9 mouse cellular contexts compared by ENCODE assay signal in the genomic region with DNA sequence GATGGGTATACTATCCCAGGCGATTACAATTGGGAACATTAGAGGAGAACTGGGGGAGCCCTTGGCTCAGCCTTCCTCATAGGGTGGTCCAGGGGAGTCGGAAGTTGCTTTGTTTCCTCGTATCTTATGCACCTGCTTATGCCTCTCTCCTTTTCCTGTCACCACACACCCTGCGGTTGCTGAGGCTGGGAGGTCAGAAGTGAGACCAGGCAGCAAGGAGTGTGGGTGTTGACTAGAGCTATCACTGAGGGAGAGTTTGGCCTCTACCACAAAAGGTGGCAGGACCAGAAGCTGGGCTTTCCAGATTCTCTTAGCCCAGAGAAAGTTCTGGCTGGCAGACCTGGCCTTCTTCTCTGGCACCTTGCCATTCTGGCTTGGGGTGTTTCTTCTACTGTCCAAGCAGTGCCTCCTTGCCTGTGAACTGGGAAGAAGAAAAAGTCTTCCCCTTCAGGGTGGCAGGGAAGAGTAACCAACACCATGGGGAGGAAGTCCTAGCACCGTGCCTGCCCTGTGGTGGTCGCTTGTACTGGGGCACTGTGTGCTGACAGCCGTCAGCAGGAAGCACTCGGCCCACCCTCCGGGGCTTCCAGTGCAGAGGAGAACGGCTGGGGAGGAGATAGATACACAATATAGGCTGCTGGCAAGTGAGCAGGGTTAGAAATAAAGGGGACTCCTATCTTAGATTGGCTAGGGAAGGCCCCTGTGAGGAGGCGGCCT. TPM values are rescaled to one million over a fixed set of nuclear protein-coding genes. Genes with fewer than 3 reads are reported as not detected.
A peak's percentile ranks its signal among the peaks of the same experiment; 100 is the strongest.
DNase-seq lines count a peak whose midpoint lies in the region; ATAC-seq and TF ChIP-seq lines count a peak whose summit lies in the region.
"Had no signal": no experiment of that assay in that cellular context is flagged by ENCODE, and none has a peak within 500 bp of the region (broad histone marks: within the 10 kb centered on the region; RNA-seq: fewer than 3 reads in every experiment).

No protein-coding gene starts in this region.

- H3K4me2 ChIP-seq in heart, embryonic 15.5 days = no peak overlapping the region
- H3K4me2 ChIP-seq in forebrain, embryonic 16.5 days (ENCODE audit: low read length) = no peak overlapping the region
- H3K4me2 ChIP-seq in hindbrain, embryonic 12.5 days (replicated peaks) = no peak overlapping the region
- H3K4me2 ChIP-seq: lung, embryonic 15.5 days had no signal

- H3K4me1 ChIP-seq in heart, embryonic 15.5 days (replicated peaks) = peaks cover 73% of the 10 kb centered on the region
- peaks cover 28% of the 10 kb centered on the region; the same call in 1 of the 2 replicates for H3K4me1 ChIP-seq in spleen, adult 2 months (ENCODE audit: control insufficient read depth, insufficient read depth, insufficient read length)
- no peaks in the 10 kb centered on the region for H3K4me1 ChIP-seq in forebrain, embryonic 16.5 days (replicated peaks; ENCODE audit: control insufficient read depth, insufficient read depth, low read length)
- peaks cover 3% of the 10 kb centered on the region; the same call in 1 of the 2 replicates for H3K4me1 ChIP-seq in hindbrain, embryonic 12.5 days

- TF ChIP-seq CTCF in spleen, adult 2 months (IDR thresholded peaks at IDR 0.05; ENCODE audit: extremely low read depth, insufficient read depth, insufficient read length, insufficient replicate concordance) = no peak

- no peak for TF ChIP-seq POLR2A in spleen, adult 2 months (IDR thresholded peaks at IDR 0.05; ENCODE audit: low read depth, low read length)

- no peak overlapping the region for H3K9ac ChIP-seq in heart, embryonic 15.5 days
- no peak overlapping the region for H3K9ac ChIP-seq in forebrain, embryonic 16.5 days (replicated peaks; ENCODE audit: low read depth, low read length)
- H3K9ac ChIP-seq in hindbrain, embryonic 12.5 days = no peak overlapping the region
- H3K9ac ChIP-seq: lung, embryonic 15.5 days had no signal

- peaks cover 18% of the 10 kb centered on the region for H3K36me3 ChIP-seq in heart, embryonic 15.5 days
- peaks cover 28% of the 10 kb centered on the region for H3K36me3 ChIP-seq in spleen, adult 2 months (ENCODE audit: control insufficient read depth, insufficient read depth, low read length)
- H3K36me3 ChIP-seq in forebrain, embryonic 16.5 days (ENCODE audit: control insufficient read depth, insufficient read depth) = 0 out of 2 replicates have a peak, but pooled peaks cover 2% of the 10 kb centered on the region
- H3K36me3 ChIP-seq in hindbrain, embryonic 12.5 days = peaks cover 34% of the 10 kb centered on the region

- no peak overlapping the region for H3K4me3 ChIP-seq in heart, embryonic 15.5 days
- no peak overlapping the region for H3K4me3 ChIP-seq in spleen, adult 2 months (ENCODE audit: extremely low read depth, insufficient read depth, insufficient read length)
- no peak overlapping the region for H3K4me3 ChIP-seq in forebrain, embryonic 16.5 days (replicated peaks; ENCODE audit: low read length)
- H3K4me3 ChIP-seq in hindbrain, embryonic 12.5 days = no peak overlapping the region
- H3K4me3 ChIP-seq: lung, embryonic 15.5 days had no signal

- H3K9me3 ChIP-seq in heart, embryonic 15.5 days (replicated peaks) = no peaks in the 10 kb centered on the region
- H3K9me3 ChIP-seq in forebrain, embryonic 16.5 days (ENCODE audit: control insufficient read depth, low read length) = no peaks in the 10 kb centered on the region
- H3K9me3 ChIP-seq in hindbrain, embryonic 12.5 days (replicated peaks) = no peaks in the 10 kb centered on the region
- H3K9me3 ChIP-seq: lung, embryonic 15.5 days had no signal

- peak overlapping the region; percentile 96; the same call in 1 of the 2 replicates for H3K27ac ChIP-seq in heart, embryonic 15.5 days
- H3K27ac ChIP-seq in spleen, adult 2 months (ENCODE audit: insufficient read depth, low read length) = peak overlapping the region; percentile 46
- no peak overlapping the region for H3K27ac ChIP-seq in forebrain, embryonic 16.5 days (ENCODE audit: low read length)
- no peak overlapping the region for H3K27ac ChIP-seq in hindbrain, embryonic 12.5 days
- H3K27ac ChIP-seq: lung, embryonic 15.5 days had no signal

- ATAC-seq in heart, embryonic 15.5 days (replicated peaks; ENCODE audit: insufficient number of reproducible peaks, insufficient read depth, low FRiP score, low read depth) = no peak
- no peak for ATAC-seq in forebrain, embryonic 16.5 days
- ATAC-seq in hindbrain, embryonic 12.5 days (ENCODE audit: low FRiP score) = no peak

- DNase-seq in heart, adult 8-10 months (ENCODE audit: low spot score) = no peak
- peak in 1 of 2 experiments; percentile 18 for DNase-seq in spleen, adult 2 months (ENCODE audit: low read depth in 1 of 2, low spot score in 2 of 2)
- no peak for DNase-seq in spleen, postnatal 10 days (ENCODE audit: low spot score in 2 of 2)
- peak; percentile 71 for DNase-seq in cerebellum, adult 9-11 months
- DNase-seq in thymus, postnatal 14 days = peak; percentile 79

- WGBS in heart, embryonic 15.5 days = 51% methylated on average over 11 of the region's 11 CpGs
- 31% methylated on average over 11 of the region's 11 CpGs for WGBS in spleen, adult 2 months
- 80% methylated on average over 11 of the region's 11 CpGs for WGBS in forebrain, embryonic 16.5 days
- 79% methylated on average over 11 of the region's 11 CpGs for WGBS in hindbrain, embryonic 12.5 days

- H3K27me3 ChIP-seq in heart, embryonic 15.5 days = no peaks in the 10 kb centered on the region
- no peaks in the 10 kb centered on the region for H3K27me3 ChIP-seq in spleen, adult 2 months (ENCODE audit: control insufficient read depth, insufficient read depth, low read length)
- no peaks in the 10 kb centered on the region for H3K27me3 ChIP-seq in forebrain, embryonic 16.5 days (replicated peaks; ENCODE audit: control insufficient read depth, insufficient read depth, low read length)
- no peaks in the 10 kb centered on the region for H3K27me3 ChIP-seq in hindbrain, embryonic 12.5 days
- H3K27me3 ChIP-seq: lung, embryonic 15.5 days had no signal

RNA-seq across cellular contexts. Expression of a gene that starts 33.3 kb away (rescaled TPM):
- 11.9 and 12.2 TPM in 2 replicates for polyA plus RNA-seq in heart, embryonic 15.5 days (2015; fragmentation: Nextera tagmentation; extraction: Ambion mirVana)
- total RNA-seq in heart, adult 8-10 months (2022) = 100 to 1,000 TPM; 103 to 141 (median 121) TPM
- 18.8 and 24.5 TPM in 2 replicates for polyA plus RNA-seq in spleen, adult 2 months (2012; rRNA removed)
- 8.2 and 8.5 TPM in 2 replicates for polyA plus RNA-seq in forebrain, embryonic 16.5 days (2015; fragmentation: Nextera tagmentation; extraction: Ambion mirVana)
- polyA plus RNA-seq in hindbrain, embryonic 12.5 days (2016; fragmentation: Nextera tagmentation; extraction: Ambion mirVana) = 10.8 and 11.1 TPM in 2 replicates

RNA-seq across cellular contexts. Expression of a gene that starts 36.5 kb away (rescaled TPM):
- polyA plus RNA-seq in heart, embryonic 15.5 days (2015; fragmentation: Nextera tagmentation; extraction: Ambion mirVana) = 7.2 and 8.0 TPM in 2 replicates
- total RNA-seq in heart, adult 8-10 months (2022) = 1 to 10 TPM in 3 of 4 experiments, under 1 TPM in 1; 0.89 to 1.9 (median 1.3) TPM
- polyA plus RNA-seq in spleen, adult 2 months (2012; rRNA removed) = 3.8 and 4.5 TPM in 2 replicates
- 19.2 and 19.7 TPM in 2 replicates for polyA plus RNA-seq in forebrain, embryonic 16.5 days (2015; fragmentation: Nextera tagmentation; extraction: Ambion mirVana)
- 13.3 and 15.6 TPM in 2 replicates for polyA plus RNA-seq in hindbrain, embryonic 12.5 days (2016; fragmentation: Nextera tagmentation; extraction: Ambion mirVana)

RNA-seq across cellular contexts. Expression of a gene that starts 36.7 kb away (rescaled TPM):
- 177 and 206 TPM in 2 replicates for polyA plus RNA-seq in heart, embryonic 15.5 days (2015; fragmentation: Nextera tagmentation; extraction: Ambion mirVana)
- 100 to 1,000 TPM in 2 of 4 experiments, 10 to 100 TPM in 2; 91.9 to 113 (median 101) TPM for total RNA-seq in heart, adult 8-10 months (2022)
- 19.5 and 21.9 TPM in 2 replicates for polyA plus RNA-seq in spleen, adult 2 months (2012; rRNA removed)
- polyA plus RNA-seq in forebrain, embryonic 16.5 days (2015; fragmentation: Nextera tagmentation; extraction: Ambion mirVana) = 264 and 288 TPM in 2 replicates
- polyA plus RNA-seq in hindbrain, embryonic 12.5 days (2016; fragmentation: Nextera tagmentation; extraction: Ambion mirVana) = 207 and 212 TPM in 2 replicates

RNA-seq across cellular contexts. Expression of a gene that starts 53.2 kb away (rescaled TPM):
- polyA plus RNA-seq in heart, embryonic 15.5 days (2015; fragmentation: Nextera tagmentation; extraction: Ambion mirVana) = 2.5 and 3.3 TPM in 2 replicates
- total RNA-seq in heart, adult 8-10 months (2022) = 1 to 10 TPM; 3.5 to 5.1 (median 3.8) TPM
- 22.1 and 25.3 TPM in 2 replicates for polyA plus RNA-seq in spleen, adult 2 months (2012; rRNA removed)
- 3.6 and 4.8 TPM in 2 replicates for polyA plus RNA-seq in forebrain, embryonic 16.5 days (2015; fragmentation: Nextera tagmentation; extraction: Ambion mirVana)
- 7.5 and 7.7 TPM in 2 replicates for polyA plus RNA-seq in hindbrain, embryonic 12.5 days (2016; fragmentation: Nextera tagmentation; extraction: Ambion mirVana)

RNA-seq across cellular contexts. Expression of a gene that starts 54.2 kb away (rescaled TPM):
- polyA plus RNA-seq in heart, embryonic 15.5 days (2015; fragmentation: Nextera tagmentation; extraction: Ambion mirVana) = 49.4 and 51.7 TPM in 2 replicates
- 10 to 100 TPM; 25.3 to 32.1 (median 30.4) TPM for total RNA-seq in heart, adult 8-10 months (2022)
- polyA plus RNA-seq in spleen, adult 2 months (2012; rRNA removed) = 55.5 and 75.5 TPM in 2 replicates
- polyA plus RNA-seq in forebrain, embryonic 16.5 days (2015; fragmentation: Nextera tagmentation; extraction: Ambion mirVana) = 50.0 and 57.0 TPM in 2 replicates
- 52.0 and 52.2 TPM in 2 replicates for polyA plus RNA-seq in hindbrain, embryonic 12.5 days (2016; fragmentation: Nextera tagmentation; extraction: Ambion mirVana)

Comparison
In these comparisons a context has a peak if more than half of its experiments do, and no peak if none do; other contexts are left out.
1. H3K27ac ChIP-seq: peak in heart, embryonic 15.5 days (single experiment) and spleen, adult 2 months (single experiment); none in forebrain, embryonic 16.5 days (single experiment) and hindbrain, embryonic 12.5 days (single experiment).
2. DNase-seq: peak in cerebellum, adult 9-11 months (single experiment) and thymus, postnatal 14 days (single experiment); none in heart, adult 8-10 months (single experiment) and spleen, postnatal 10 days (0 of 2).